ENCODE assay signal across 16 mouse cellular contexts in genomic region chr13:64402504-64402949, GRCm38 (mm10). TPM values are rescaled to one million over a fixed set of nuclear protein-coding genes. Genes with fewer than 3 reads are reported as not detected.
DNase-seq lines count a peak whose midpoint lies in the region; ATAC-seq and TF ChIP-seq lines count a peak whose summit lies in the region.
"Had no signal": no experiment of that assay in that cellular context is flagged by ENCODE, and none has a peak within 500 bp of the region (broad histone marks: within the 10 kb centered on the region; RNA-seq: fewer than 3 reads in every experiment).

No protein-coding gene starts in this region.

- no peak overlapping the region for H3K4me2 ChIP-seq in embryonic facial prominence, embryonic 13.5 days

- peaks cover 11% of the 10 kb centered on the region for H3K4me1 ChIP-seq in embryonic facial prominence, embryonic 13.5 days
- H3K4me1 ChIP-seq in embryonic facial prominence, embryonic 10.5 days: peaks cover 13% of the 10 kb centered on the region; the same call in 1 of the 2 replicates
- H3K4me1 ChIP-seq in liver, adult 2 months (ENCODE audit: control insufficient read depth, insufficient read depth, low read length): peaks cover 30% of the 10 kb centered on the region
- H3K4me1 ChIP-seq: midbrain, embryonic 10.5 days had no signal

- DNase-seq in embryonic facial prominence, embryonic 10.5 days (ENCODE audit: low spot score): no peak
- no peak for DNase-seq in layer of hippocampus, adult 2 months (ENCODE audit: low spot score in 2 of 2)
- no peak for DNase-seq in layer of hippocampus, adult 18-20 months (ENCODE audit: low spot score in 2 of 2)
- DNase-seq in liver, adult 2 months (ENCODE audit: extremely low read depth, low read depth, low spot score): no peak
- no peak for DNase-seq in right cerebral cortex, adult 2 months (ENCODE audit: low spot score in 2 of 2)
- DNase-seq in urinary bladder, postnatal 36 days (ENCODE audit: low spot score in 2 of 2): no peak
- DNase-seq: adrenal gland, postnatal 14 days; cerebellum, adult 11 months; embryo, embryonic 11 days; lung, adult 2 months; spleen, adult 18-20 months had no signal

- no peaks in the 10 kb centered on the region for H3K36me3 ChIP-seq in embryonic facial prominence, embryonic 13.5 days
- H3K36me3 ChIP-seq in embryonic facial prominence, embryonic 10.5 days (replicated peaks): no peaks in the 10 kb centered on the region
- H3K36me3 ChIP-seq in liver, adult 2 months (ENCODE audit: control insufficient read depth, insufficient read depth, low read length): no peaks in the 10 kb centered on the region
- H3K36me3 ChIP-seq: midbrain, embryonic 10.5 days had no signal

- no peak overlapping the region for H3K4me3 ChIP-seq in embryonic facial prominence, embryonic 13.5 days
- H3K4me3 ChIP-seq in embryonic facial prominence, embryonic 10.5 days: no peak overlapping the region
- H3K4me3 ChIP-seq in layer of hippocampus, adult 2 months: no peak overlapping the region
- H3K4me3 ChIP-seq in liver, adult 2 months (ENCODE audit: insufficient read depth, low read depth, low read length): no peak overlapping the region
- H3K4me3 ChIP-seq: left cerebral cortex, adult 2 months; midbrain, embryonic 10.5 days had no signal

- H3K79me2 ChIP-seq in liver, adult 2 months (ENCODE audit: control insufficient read depth, insufficient read depth, low read length): no peaks in the 10 kb centered on the region

- no peak for ATAC-seq in embryonic facial prominence, embryonic 13.5 days (ENCODE audit: insufficient number of reproducible peaks, insufficient read depth, low FRiP score, low TSS enrichment, low read depth)
- ATAC-seq in megakaryocyte-erythroid progenitor cell, adult 5-6 weeks (replicated peaks; ENCODE audit: low FRiP score, low TSS enrichment, poor library complexity, severe bottlenecking): peak; percentile 75
- ATAC-seq: hindbrain, postnatal 0 days had no signal

- WGBS in embryonic facial prominence, embryonic 13.5 days: 79% methylated on average over 10 of the region's 10 CpGs
- WGBS in embryonic facial prominence, embryonic 10.5 days: 85% methylated on average over 10 of the region's 10 CpGs
- 61% methylated on average over 10 of the region's 10 CpGs for WGBS in liver, adult 2 months

- no peaks in the 10 kb centered on the region for H3K27me3 ChIP-seq in embryonic facial prominence, embryonic 13.5 days
- no peaks in the 10 kb centered on the region for H3K27me3 ChIP-seq in embryonic facial prominence, embryonic 10.5 days (replicated peaks; ENCODE audit: low read depth, poor library complexity, severe bottlenecking)
- no peaks in the 10 kb centered on the region for H3K27me3 ChIP-seq in liver, adult 2 months (ENCODE audit: control insufficient read depth, insufficient read depth, low read length)

- peak overlapping the region; percentile 29; the same call in 1 of the 2 replicates for H3K27ac ChIP-seq in embryonic facial prominence, embryonic 13.5 days
- no peak overlapping the region for H3K27ac ChIP-seq in embryonic facial prominence, embryonic 10.5 days (replicated peaks)
- H3K27ac ChIP-seq in layer of hippocampus, adult 2 months: 0 out of 2 replicates have a peak overlapping the region, but pooled peaks have one; percentile 18
- H3K27ac ChIP-seq in liver, adult 2 months (replicated peaks; ENCODE audit: insufficient read depth, low read depth, low read length): peak overlapping the region; percentile 79
- H3K27ac ChIP-seq: hindbrain, postnatal 0 days; left cerebral cortex, adult 2 months; midbrain, embryonic 10.5 days had no signal

- H3K9me3 ChIP-seq in embryonic facial prominence, embryonic 13.5 days: no peaks in the 10 kb centered on the region
- H3K9me3 ChIP-seq in embryonic facial prominence, embryonic 10.5 days: no peaks in the 10 kb centered on the region
- H3K9me3 ChIP-seq: midbrain, embryonic 10.5 days had no signal

- no peak overlapping the region for H3K9ac ChIP-seq in embryonic facial prominence, embryonic 13.5 days
- H3K9ac ChIP-seq in liver, adult 2 months (ENCODE audit: low read depth, low read length): no peak overlapping the region

- no peak for TF ChIP-seq CTCF in layer of hippocampus, adult 2 months (conservative IDR thresholded peaks at IDR 0.05)
- no peak for TF ChIP-seq CTCF in liver, adult 2 months (IDR thresholded peaks at IDR 0.05; ENCODE audit: low read depth, low read length)

- TF ChIP-seq POLR2A in liver, adult 2 months (IDR thresholded peaks at IDR 0.05; ENCODE audit: extremely low read depth, insufficient read depth, low read length): no peak

RNA-seq across cellular contexts. Expression of gene Cdk20, which starts 29.6 kb away (rescaled TPM):
- polyA plus RNA-seq in embryonic facial prominence, embryonic 13.5 days (2015; fragmentation: Nextera tagmentation; extraction: Ambion mirVana): 15.8 and 16.6 TPM in 2 replicates
- polyA plus RNA-seq in embryonic facial prominence, embryonic 10.5 days (2016; fragmentation: Nextera tagmentation; extraction: Ambion mirVana): 10.2 and 11.7 TPM in 2 replicates
- total RNA-seq in layer of hippocampus, adult 2 months (2021): 10 to 100 TPM; 10.4 to 12.0 TPM
- 10 to 100 TPM; 11.6 to 15.5 TPM for total RNA-seq in layer of hippocampus, adult 18-20 months (2021)
- 4.0 and 5.6 TPM in 2 replicates for total RNA-seq in liver, adult 2 months (2014; rRNA removed)
- polyA plus RNA-seq in liver, adult 2 months (2012; rRNA removed): 11.8 and 15.7 TPM in 2 replicates
- total RNA-seq in megakaryocyte-erythroid progenitor cell, adult 5-6 weeks (2014; fragmentation: Nextera tagmentation): 3.7 and 4.4 TPM in 2 replicates
- 2.9 and 6.8 TPM in 2 replicates for total RNA-seq in megakaryocyte-erythroid progenitor cell, adult 5-6 weeks (2017)

RNA-seq across cellular contexts. Expression of gene Ctsl, which starts 31.8 kb away (rescaled TPM):
- 174 and 193 TPM in 2 replicates for polyA plus RNA-seq in embryonic facial prominence, embryonic 13.5 days (2015; fragmentation: Nextera tagmentation; extraction: Ambion mirVana)
- 121 and 132 TPM in 2 replicates for polyA plus RNA-seq in embryonic facial prominence, embryonic 10.5 days (2016; fragmentation: Nextera tagmentation; extraction: Ambion mirVana)
- total RNA-seq in layer of hippocampus, adult 2 months (2021): 100 to 1,000 TPM; 111 to 113 TPM
- 100 to 1,000 TPM in 1 of 2 experiments, 10 to 100 TPM in 1; 94.1 to 102 TPM for total RNA-seq in layer of hippocampus, adult 18-20 months (2021)
- 624 and 654 TPM in 2 replicates for total RNA-seq in liver, adult 2 months (2014; rRNA removed)
- 252 and 300 TPM in 2 replicates for polyA plus RNA-seq in liver, adult 2 months (2012; rRNA removed)
- total RNA-seq in megakaryocyte-erythroid progenitor cell, adult 5-6 weeks (2014; fragmentation: Nextera tagmentation): 16.2 and 27.8 TPM in 2 replicates
- 53.0 and 118 TPM in 2 replicates for total RNA-seq in megakaryocyte-erythroid progenitor cell, adult 5-6 weeks (2017)
